Mouse (Mus musculus) heart, adult 9 months (tissue): ENCODE measurements around the gene Egln2.

ENCODE experiments used
- DNase-seq, 2 experiments: peaks; one replicate each; pipeline ENCODE4 v3.0.0; 2022; ENCODE audit warnings: low spot score in 2 of 2

The Egln2 gene

GRCm38 (mm10) chr7:27166614-27167474 lies at the start of gene Egln2:
Gene Egln2 (minus strand): TSS chr7:27166802.
- peak; percentile 96 to 97 for DNase-seq

GRCm38 (mm10) chr7:27212626-27213025 lies 46.0 kb upstream of the Egln2 start:
- DNase-seq = no peak

- DNase-seq = no peak
Observed at GRCm38 (mm10) chr7:27203730-27204449, 37.3 kb upstream of the Egln2 start.

GRCm38 (mm10) chr7:27198779-27199178 lies 32.2 kb upstream of the Egln2 start:
- DNase-seq = no peak

- DNase-seq = peak in 1 of 2 experiments; percentile 33
Observed at GRCm38 (mm10) chr7:27198355-27198754, 31.8 kb upstream of the Egln2 start.

- no peak for DNase-seq
Observed at GRCm38 (mm10) chr7:27197634-27198033, 31.0 kb upstream of the Egln2 start.

- no peak for DNase-seq
Observed at GRCm38 (mm10) chr7:27197136-27197535, 30.5 kb upstream of the Egln2 start.

- DNase-seq = peak; percentile 99 to 100
Observed at GRCm38 (mm10) chr7:27195681-27196611, 29.3 kb upstream of the Egln2 start, which contains the start of the genes BC024978 and Snrpa. Gene BC024978 (plus strand): TSS chr7:27195781. Gene Snrpa (minus strand): TSS chr7:27196271.

GRCm38 (mm10) chr7:27193731-27194130 lies 27.1 kb upstream of the Egln2 start:
- DNase-seq = no peak

- no peak for DNase-seq
Observed at GRCm38 (mm10) chr7:27192434-27192833, 25.8 kb upstream of the Egln2 start.

GRCm38 (mm10) chr7:27189271-27189931 lies 22.8 kb upstream of the Egln2 start:
- DNase-seq = no peak

GRCm38 (mm10) chr7:27185986-27186385 lies 19.4 kb upstream of the Egln2 start:
- DNase-seq = no peak

GRCm38 (mm10) chr7:27184964-27185363 lies 18.4 kb upstream of the Egln2 start:
- no peak for DNase-seq

- no peak for DNase-seq
Observed at GRCm38 (mm10) chr7:27182498-27182897, 15.9 kb upstream of the Egln2 start.

- no peak for DNase-seq
Observed at GRCm38 (mm10) chr7:27180837-27181695, 14.5 kb upstream of the Egln2 start, which contains the start of the genes Gm21983 and Mia. Gene Gm21983 (minus strand): TSS chr7:27181086. Gene Mia (minus strand): TSS chr7:27181157.

- peak; percentile 55 to 58 for DNase-seq
Observed at GRCm38 (mm10) chr7:27180036-27180435, 13.4 kb upstream of the Egln2 start.

GRCm38 (mm10) chr7:27179217-27179918 lies 12.8 kb upstream of the Egln2 start:
- no peak for DNase-seq

GRCm38 (mm10) chr7:27178324-27179216 lies 12.0 kb upstream of the Egln2 start, which contains the start of gene Rab4b:
Gene Rab4b (minus strand): TSS chr7:27178896.
- DNase-seq = peak; percentile 99 to 100
